Mouse (Mus musculus): ENCODE data around the gene B3galt6. TPM values are rescaled to one million over a fixed set of nuclear protein-coding genes. Genes with fewer than 3 reads are reported as not detected.

B3galt6 gene
- 6.6 TPM for polyA plus RNA-seq (2012; fragmentation: generic; extraction: Trizol)
- long read RNA-seq, experiment 1, transcript B3galt6-201 (1 exons, 3,184 nt) = major isoform, 37 of 37 reads
- long read RNA-seq, experiment 1, partial matches to known transcripts = 0 of 37 reads
- long read RNA-seq, experiment 1, other reads (novel, unspliced or antisense) = 0 of 37 reads
- long read RNA-seq, experiment 2, transcript B3galt6-201 (1 exons, 3,184 nt) = major isoform, 148 of 148 reads
- long read RNA-seq, experiment 2, partial matches to known transcripts = 0 of 148 reads
- long read RNA-seq, experiment 2, other reads (novel, unspliced or antisense) = 0 of 148 reads

DNA sequence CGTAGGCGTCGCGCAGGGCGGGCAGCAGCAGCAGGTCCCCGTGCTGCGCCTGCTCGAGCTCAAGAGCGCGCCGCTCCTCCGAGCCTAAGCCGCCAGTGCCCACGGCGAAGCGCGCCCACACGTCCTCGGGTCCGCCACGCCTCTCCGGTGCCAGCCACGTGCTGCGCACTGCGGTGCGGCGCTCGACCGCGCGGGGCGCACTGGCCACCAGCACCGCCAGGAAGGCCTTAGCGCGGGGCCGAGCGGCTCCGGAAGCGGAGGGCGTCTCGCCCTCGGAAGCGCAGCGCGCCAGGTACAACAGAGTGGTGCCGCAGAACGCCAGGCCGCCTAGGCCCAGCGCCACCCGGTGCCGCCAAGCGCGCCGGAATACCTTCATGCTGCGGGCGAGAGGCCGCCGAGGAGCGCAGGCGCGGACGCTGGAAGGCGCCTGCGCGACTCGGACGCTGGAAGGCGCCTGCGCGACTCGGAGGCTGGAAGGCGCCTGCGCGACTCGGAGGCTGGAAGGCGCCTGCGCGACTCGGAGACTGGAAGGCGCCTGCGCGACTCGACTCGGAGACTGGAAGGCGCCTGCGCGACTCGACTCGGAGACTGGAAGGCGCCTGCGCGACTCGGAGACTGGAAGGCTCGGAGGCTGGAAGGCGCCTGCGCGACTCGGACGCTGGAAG, at the start of gene B3galt6, which contains the start of gene Sdf4:
TSS of gene B3galt6 (minus strand) at position 409 of the 665 bp plus-strand sequence.
TSS of gene Sdf4 (plus strand) at position 632 of the 665 bp plus-strand sequence.
- Histone ChIP-seq H3K4me3 (ENCODE audit: insufficient read depth, poor library complexity, severe bottlenecking) (peak within 1 kb of the TSS; percentile 96), H3K79me3 (ENCODE audit: low read depth) (peaks cover 42% of the 10 kb centered on the region), H3K27me3 (ENCODE audit: control insufficient read depth, insufficient read depth, insufficient read length) (no peaks in the 10 kb centered on the region), H3K36me3 (ENCODE audit: control insufficient read depth, insufficient read depth) (peaks cover 17% of the 10 kb centered on the region), H3K79me2 (ENCODE audit: control insufficient read depth, insufficient read depth) (peaks cover 53% of the 10 kb centered on the region), H3ac (ENCODE audit: control insufficient read depth, insufficient read length, low read depth) (peak within 1 kb of the TSS; percentile 90)
- no peak for TF ChIP-seq FOSL1 (IDR thresholded peaks at IDR 0.05; ENCODE audit: insufficient read depth, low read length, poor library complexity, severe bottlenecking)
- peak; percentile 95 for TF ChIP-seq CTCF (IDR thresholded peaks at IDR 0.05; ENCODE audit: control insufficient read depth, insufficient read depth, insufficient read length)
- TF ChIP-seq MYOG (IDR thresholded peaks at IDR 0.05; ENCODE audit: control insufficient read depth, extremely low read depth, insufficient read length) = no peak
- TF ChIP-seq USF1 (IDR thresholded peaks at IDR 0.05; ENCODE audit: low read depth) = peak; percentile 44
- peak; percentile 100 for TF ChIP-seq MAX (IDR thresholded peaks at IDR 0.05)

DNA sequence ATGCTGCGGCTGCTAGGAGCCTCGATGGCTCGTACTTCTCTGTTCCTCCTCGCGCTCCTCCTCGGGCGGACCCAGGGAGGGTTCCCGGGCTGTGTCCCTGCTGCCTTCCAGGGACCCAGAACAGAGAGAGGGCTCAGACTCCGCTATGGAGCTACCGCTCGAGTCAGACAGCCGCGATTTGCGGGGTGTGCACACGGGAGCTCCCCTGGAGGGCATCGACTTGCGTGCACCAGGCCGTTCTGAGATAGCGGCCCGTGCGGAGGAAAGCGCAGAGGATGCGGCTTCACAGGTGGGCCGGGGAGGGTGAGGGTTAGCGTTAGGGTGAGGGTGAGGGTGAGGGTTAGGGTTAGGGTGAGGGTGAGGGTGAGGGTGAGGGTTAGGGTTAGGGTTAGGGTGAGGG, 42.5 kb upstream of the B3galt6 start:
- H3K27me3 ChIP-seq (ENCODE audit: control insufficient read depth, insufficient read depth, insufficient read length) = peaks cover 19% of the 10 kb centered on the region
- TF ChIP-seq MAX (IDR thresholded peaks at IDR 0.05) (no peak), USF1 (IDR thresholded peaks at IDR 0.05; ENCODE audit: low read depth) (no peak)
- H3K4me3 ChIP-seq (ENCODE audit: insufficient read depth, poor library complexity, severe bottlenecking) = no peak overlapping the region
- no peaks in the 10 kb centered on the region for H3K36me3 ChIP-seq (ENCODE audit: control insufficient read depth, insufficient read depth)
- no peaks in the 10 kb centered on the region for H3K79me2 ChIP-seq (ENCODE audit: control insufficient read depth, insufficient read depth)
- H3ac ChIP-seq (ENCODE audit: control insufficient read depth, insufficient read length, low read depth) = no peak overlapping the region
- no peaks in the 10 kb centered on the region for H3K79me3 ChIP-seq (ENCODE audit: low read depth)

DNA sequence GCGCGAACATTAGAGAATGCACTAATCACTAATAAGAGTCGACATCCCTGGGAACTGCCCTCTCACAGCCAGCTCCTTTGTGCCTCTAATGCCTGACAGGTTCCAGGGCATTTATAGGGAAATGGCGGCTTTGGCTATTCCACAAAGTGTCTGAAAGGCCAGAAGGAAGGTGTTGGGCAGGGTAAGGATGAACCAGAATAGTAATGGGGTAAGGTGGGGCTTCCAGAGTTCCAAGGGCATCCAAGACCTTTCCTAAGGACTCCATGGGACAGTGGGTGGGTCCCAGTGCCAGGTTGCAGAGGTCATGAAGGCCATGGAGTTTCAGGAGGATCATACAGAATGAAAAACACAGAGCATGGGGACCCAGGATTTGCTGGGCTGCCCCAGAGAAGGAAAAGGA, 41.9 kb upstream of the B3galt6 start:
- TF ChIP-seq CTCF (IDR thresholded peaks at IDR 0.05; ENCODE audit: control insufficient read depth, insufficient read depth, insufficient read length) = no peak
- TF ChIP-seq MAX (IDR thresholded peaks at IDR 0.05) = no peak
- TF ChIP-seq CEBPB (IDR thresholded peaks at IDR 0.05; ENCODE audit: low read depth) = no peak
- no peak for TF ChIP-seq MYOD1 (IDR thresholded peaks at IDR 0.05; ENCODE audit: control insufficient read depth, insufficient read length, low read depth)
- TF ChIP-seq FOSL1 (IDR thresholded peaks at IDR 0.05; ENCODE audit: insufficient read depth, low read length, poor library complexity, severe bottlenecking) = no peak
- TF ChIP-seq MYOG (IDR thresholded peaks at IDR 0.05; ENCODE audit: control insufficient read depth, extremely low read depth, insufficient read length) = no peak
- no peak for TF ChIP-seq USF1 (IDR thresholded peaks at IDR 0.05; ENCODE audit: low read depth)
- no peaks in the 10 kb centered on the region for H3K79me3 ChIP-seq (ENCODE audit: low read depth)
- no peak overlapping the region for H3K4me3 ChIP-seq (ENCODE audit: insufficient read depth, poor library complexity, severe bottlenecking)
- no peaks in the 10 kb centered on the region for H3K36me3 ChIP-seq (ENCODE audit: control insufficient read depth, insufficient read depth)
- H3ac ChIP-seq (ENCODE audit: control insufficient read depth, insufficient read length, low read depth) = no peak overlapping the region
- no peaks in the 10 kb centered on the region for H3K79me2 ChIP-seq (ENCODE audit: control insufficient read depth, insufficient read depth)
- peaks cover 19% of the 10 kb centered on the region for H3K27me3 ChIP-seq (ENCODE audit: control insufficient read depth, insufficient read depth, insufficient read length)

DNA sequence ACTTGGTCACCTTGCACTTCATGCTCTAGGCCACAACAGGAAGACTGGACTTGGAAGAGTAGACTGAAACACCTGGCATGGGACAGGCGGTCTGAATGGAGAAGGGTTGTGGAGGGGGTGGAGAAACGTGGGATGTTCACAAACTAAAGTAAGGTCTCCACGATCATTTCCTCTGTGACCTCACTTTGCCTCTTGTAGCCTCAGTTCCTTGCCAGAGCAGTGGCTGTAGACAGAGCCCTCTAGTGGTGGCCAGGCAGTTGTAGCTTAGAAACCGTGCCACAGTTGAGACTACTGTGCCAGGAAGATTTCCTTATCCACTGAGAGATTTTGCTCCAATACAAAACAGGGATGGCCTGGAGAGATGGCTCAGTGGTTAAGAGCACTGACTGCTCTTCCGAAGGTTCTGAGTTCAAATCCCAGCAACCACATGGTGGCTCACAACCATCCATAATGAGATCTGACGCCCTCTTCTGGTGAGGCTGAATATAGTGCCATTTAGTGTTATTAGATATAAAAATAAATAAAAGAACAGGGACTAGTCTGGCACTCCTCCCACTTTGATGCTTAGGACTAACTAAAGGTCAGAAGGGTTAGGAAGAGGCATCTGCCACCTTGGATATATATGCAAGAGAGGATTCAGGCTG, 41.1 kb upstream of the B3galt6 start:
- no peaks in the 10 kb centered on the region for H3K79me2 ChIP-seq (ENCODE audit: control insufficient read depth, insufficient read depth)
- H3K4me3 ChIP-seq (ENCODE audit: insufficient read depth, poor library complexity, severe bottlenecking) = no peak overlapping the region
- peaks cover 19% of the 10 kb centered on the region for H3K27me3 ChIP-seq (ENCODE audit: control insufficient read depth, insufficient read depth, insufficient read length)
- no peaks in the 10 kb centered on the region for H3K79me3 ChIP-seq (ENCODE audit: low read depth)
- H3ac ChIP-seq (ENCODE audit: control insufficient read depth, insufficient read length, low read depth) = no peak overlapping the region
- no peaks in the 10 kb centered on the region for H3K36me3 ChIP-seq (ENCODE audit: control insufficient read depth, insufficient read depth)
- TF ChIP-seq CTCF (IDR thresholded peaks at IDR 0.05; ENCODE audit: control insufficient read depth, insufficient read depth, insufficient read length) (peak; percentile 45), MAX (IDR thresholded peaks at IDR 0.05) (no peak)

DNA sequence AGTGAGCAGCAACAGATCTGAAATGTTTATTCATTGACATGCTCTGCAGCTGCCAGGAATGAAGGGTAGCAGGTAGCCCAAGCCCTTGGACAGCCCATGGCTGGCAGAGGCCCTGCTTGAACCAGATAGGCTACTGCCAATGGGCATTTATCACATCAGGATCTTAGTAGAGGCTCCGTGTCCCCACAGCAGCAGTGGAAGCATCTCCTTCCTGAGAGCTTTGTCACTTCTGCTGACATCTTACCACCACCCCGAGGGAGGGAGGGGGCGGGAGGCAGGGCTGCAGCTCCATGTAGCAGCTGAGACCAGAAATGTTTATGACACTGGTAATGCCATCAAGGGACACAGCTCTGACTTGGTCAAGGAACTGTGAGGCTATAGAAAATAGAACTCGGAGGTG, 40.4 kb upstream of the B3galt6 start:
- H3K4me3 ChIP-seq (ENCODE audit: insufficient read depth, poor library complexity, severe bottlenecking) = no peak overlapping the region
- no peak overlapping the region for H3ac ChIP-seq (ENCODE audit: control insufficient read depth, insufficient read length, low read depth)
- no peak for TF ChIP-seq FOSL1 (IDR thresholded peaks at IDR 0.05; ENCODE audit: insufficient read depth, low read length, poor library complexity, severe bottlenecking)
- TF ChIP-seq MYOD1 (IDR thresholded peaks at IDR 0.05; ENCODE audit: control insufficient read depth, insufficient read length, low read depth) = no peak
- no peaks in the 10 kb centered on the region for H3K79me2 ChIP-seq (ENCODE audit: control insufficient read depth, insufficient read depth)
- no peaks in the 10 kb centered on the region for H3K79me3 ChIP-seq (ENCODE audit: low read depth)
- H3K27me3 ChIP-seq (ENCODE audit: control insufficient read depth, insufficient read depth, insufficient read length) = peaks cover 19% of the 10 kb centered on the region
- no peaks in the 10 kb centered on the region for H3K36me3 ChIP-seq (ENCODE audit: control insufficient read depth, insufficient read depth)

All from C2C12 (cell line).